Mouse (Mus musculus) T-cell, adult 2 months (primary cell): ENCODE measurements at regions not wholly inside any gene's neighbourhood (a gene's known extent, or its start where the extent isn't known, plus 50 kb on each side); places are given as distances from the start of the nearest gene placed in this dataset.

Experiments used
- DNase-seq: peaks from one replicate; pipeline ENCODE4 v3.0.0; 2022; ENCODE audit warnings: low spot score

DNA sequence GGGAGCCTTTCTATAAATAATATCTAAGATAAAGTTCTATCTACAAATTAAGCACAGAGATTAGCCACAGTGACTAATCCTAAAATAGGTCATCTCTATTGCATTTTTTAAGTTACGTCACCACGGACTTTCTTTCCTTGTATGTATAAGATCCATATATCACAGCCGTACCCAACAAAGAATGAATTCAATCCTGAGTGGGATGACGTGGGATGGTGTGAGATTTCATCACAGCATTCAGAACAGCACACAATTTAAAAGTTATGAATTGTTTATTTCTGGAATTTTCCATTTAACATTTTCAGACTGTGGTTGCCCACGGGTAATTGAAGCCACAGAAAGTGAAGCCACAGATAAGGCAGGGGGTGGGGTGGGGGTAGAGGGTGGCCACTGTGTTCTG is 129.0 kb upstream of the Dynlrb2 start:
- DNase-seq = no peak

DNA sequence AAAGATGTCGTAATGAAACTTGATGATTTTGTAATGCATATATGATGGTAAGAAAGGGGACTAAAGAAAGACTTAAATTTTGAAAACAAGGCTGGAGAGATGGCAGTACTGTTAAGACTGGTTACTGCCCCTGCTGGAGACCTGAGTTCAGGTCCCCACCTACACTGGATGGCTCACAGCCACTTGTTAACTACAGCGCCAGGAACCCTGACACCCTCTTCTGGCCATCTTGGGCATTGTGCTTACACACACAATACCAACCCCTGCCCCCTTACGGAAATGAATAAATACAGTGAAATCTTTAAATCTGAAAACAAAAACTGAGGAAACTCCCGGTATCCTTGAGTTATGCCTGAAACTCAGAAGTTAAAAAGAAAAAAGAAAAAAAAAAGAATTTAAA is 131.7 kb upstream of the Dynlrb2 start:
- DNase-seq = no peak

DNA sequence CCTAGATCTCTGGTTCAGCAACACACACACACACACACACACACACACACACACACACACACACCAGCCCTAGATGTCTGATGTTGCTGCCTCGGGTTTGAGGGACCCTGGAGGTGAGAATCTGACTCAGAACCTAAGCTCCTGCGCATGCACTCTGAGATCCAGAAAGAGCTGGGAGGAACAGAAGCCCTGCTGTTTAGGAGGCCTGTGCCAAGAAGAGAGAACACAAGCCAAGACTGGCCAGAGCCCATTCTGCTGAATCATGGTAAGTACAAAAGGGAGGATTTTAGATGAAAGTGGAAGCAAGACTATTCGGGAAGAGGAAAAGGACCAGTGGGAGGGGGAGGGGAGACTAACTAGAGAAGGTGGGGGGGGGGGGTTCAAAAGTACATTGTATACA is 132.2 kb upstream of the Dynlrb2 start:
- DNase-seq = no peak

DNA sequence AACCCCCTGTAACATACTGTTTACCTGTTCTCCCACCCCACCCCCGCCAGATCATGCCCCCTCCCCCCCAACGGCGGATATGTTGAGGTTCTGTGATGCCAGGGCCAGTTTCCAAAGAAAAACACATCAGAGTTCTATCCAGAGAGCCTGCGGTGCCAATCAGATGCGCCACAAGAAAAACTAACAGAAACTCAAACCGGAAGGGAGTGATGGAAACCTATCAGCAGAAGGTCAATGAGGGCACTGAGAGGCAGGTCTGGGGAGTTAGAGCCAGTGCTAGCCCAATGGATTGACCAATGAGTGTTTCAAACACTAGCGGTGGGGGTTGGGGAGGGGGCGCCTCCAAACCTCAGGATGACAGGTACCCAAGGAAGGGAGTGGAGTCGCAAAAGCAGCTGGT is 132.7 kb upstream of the Dynlrb2 start:
- no peak for DNase-seq

DNA sequence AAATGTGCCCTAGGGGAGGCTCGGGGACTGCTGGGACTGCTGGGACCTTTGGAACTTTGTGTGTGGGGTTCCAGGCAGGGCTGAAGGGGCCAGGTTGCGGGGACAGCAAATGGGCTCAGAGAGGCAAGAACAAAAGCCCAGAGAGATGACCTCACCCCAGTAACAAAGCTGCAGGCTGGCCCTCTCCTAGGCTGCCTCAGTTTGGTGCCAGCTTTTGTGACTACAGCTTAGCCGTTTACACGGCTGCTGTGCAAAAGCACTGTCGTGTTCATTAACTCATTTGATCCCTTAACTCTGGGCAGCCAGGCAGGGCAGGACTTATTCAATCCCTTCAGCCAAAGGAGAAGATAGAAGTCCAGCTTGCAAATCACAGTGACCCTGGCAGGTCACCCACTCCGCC is 137.3 kb upstream of the Dynlrb2 start:
- no peak for DNase-seq

DNA sequence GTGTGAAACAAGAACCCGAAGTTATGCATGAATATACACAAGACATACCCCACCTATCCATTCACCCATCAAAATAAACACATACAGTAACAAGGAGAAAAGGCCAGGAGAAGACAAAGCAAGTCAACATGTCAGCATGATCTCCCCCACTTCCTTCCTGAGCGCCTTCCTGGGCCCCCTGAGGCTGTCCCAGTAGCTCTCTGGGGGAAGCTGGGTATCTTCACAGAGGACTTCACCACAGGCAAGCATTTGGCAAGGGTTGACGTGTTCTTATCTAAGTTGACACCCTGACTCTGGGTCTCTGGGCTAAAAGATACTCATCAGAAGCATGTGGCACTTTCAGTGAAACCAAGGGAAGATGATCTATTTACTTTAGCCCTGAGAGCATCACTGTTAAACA is 138.1 kb upstream of the Dynlrb2 start:
- no peak for DNase-seq

DNA sequence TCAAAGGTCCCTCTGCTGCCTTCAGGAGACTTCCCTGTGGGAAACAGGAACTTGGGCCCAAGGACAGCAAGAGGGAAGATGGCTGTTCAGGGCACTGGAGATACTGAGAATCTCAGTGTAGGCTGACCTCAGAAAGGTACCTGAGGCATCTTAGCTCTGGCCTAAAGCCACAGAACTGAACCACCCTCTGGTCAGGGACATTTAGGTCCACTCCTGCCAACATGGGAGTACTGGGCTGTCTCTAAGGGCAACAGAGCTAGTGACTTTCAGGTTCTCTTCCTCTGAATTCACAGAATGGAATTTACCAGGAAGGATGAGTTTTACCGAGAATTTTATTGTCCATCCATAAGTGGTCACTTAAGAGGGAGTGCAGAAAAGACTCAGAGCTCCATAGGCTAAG is 140.0 kb upstream of the Dynlrb2 start:
- no peak for DNase-seq

DNA sequence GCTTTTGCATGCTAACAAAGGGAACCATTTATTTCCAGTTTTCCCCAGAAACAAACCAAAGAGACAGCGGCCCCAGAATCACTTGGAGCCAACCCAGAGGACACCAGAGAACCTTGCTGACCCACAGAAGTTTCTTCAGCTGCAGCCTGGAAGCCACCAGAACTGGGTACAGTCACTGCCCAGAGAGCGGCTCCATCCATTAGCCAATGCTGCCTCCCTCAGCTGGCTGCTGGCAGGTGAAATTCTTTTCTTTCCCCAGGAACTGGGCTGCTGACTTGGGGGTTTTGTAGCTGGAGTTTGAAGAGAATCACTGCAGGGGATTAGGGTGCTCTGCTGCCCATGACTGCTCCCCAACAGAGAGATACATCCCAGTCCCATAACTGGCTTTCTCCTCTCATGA is 140.6 kb upstream of the Dynlrb2 start:
- no peak for DNase-seq

DNA sequence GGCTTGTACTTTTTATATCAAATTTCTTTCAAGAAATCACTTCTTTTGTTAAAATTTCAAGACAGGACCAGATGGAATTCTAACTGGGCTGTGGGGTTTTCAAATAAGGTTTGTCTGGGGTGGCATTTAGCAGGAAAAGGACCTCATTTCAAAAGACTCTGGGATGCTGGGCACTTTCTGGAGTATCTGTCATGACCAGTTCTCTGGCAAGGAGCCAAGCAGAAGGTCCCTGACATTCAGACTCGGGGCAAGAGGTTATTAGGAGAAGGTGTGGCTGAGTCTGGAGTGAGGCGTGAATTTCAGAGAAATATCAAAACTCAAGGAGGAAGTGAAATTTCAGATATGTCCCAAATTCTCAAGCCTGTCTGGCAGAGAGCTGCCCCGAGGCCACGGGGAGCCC is 142.4 kb upstream of the Dynlrb2 start:
- no peak for DNase-seq

DNA sequence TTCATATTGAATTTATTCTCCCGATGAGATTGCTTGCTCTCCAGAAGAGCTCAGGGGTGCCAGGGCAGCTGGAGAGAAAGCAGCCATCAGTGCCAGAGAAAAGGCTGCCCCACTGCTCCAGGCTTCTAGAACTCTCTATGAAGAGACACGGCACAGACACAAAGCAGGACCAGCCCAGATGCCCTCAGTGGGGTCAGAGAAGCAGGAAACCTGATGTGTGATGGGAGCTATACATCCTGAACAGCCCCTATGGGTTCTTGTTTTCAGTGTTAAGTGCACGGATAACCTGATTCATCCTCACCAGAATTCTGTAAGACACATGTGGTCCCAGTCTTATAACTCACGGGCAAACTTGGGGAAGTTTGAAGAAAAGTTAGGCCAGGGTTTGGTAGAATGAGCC is 145.0 kb upstream of the Dynlrb2 start:
- DNase-seq = no peak

DNA sequence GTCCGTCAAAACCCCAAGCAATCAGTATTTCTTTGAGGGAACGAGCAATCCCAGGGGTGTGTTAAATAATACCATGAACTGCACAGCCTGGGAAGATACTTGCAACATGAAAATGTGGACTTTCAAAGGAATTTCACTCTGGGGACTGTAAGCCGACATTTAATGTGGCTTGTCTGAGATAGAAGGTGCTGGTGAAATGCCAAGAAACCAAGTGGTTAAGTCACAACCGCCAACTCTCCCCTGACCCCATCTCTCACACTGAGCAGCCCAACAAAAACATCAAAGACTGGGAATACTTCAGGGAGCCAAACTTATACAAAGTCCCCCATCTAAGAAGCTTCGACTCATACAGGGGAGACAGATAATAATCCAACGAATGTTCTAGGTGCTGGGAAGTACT is 150.0 kb upstream of the Dynlrb2 start:
- DNase-seq = no peak

DNA sequence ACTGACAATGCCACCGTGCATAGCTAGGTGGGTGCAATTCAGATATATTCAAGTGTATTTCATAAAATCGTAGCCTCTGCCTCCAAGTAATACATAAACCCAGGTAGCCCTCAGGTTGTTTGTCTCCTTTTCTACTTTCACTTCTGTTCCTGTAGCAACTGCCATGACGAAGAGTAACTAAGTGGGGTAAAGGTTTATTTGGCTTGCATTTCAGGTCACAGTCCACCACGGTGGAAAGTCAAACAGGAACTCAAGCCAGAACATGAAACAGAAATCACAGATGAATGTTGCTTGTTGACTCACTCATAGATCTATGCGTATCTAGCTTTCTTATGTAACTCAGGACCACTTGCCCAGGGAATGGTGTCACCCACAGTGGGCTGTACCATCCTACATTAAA is 150.9 kb upstream of the Dynlrb2 start:
- DNase-seq = no peak

DNA sequence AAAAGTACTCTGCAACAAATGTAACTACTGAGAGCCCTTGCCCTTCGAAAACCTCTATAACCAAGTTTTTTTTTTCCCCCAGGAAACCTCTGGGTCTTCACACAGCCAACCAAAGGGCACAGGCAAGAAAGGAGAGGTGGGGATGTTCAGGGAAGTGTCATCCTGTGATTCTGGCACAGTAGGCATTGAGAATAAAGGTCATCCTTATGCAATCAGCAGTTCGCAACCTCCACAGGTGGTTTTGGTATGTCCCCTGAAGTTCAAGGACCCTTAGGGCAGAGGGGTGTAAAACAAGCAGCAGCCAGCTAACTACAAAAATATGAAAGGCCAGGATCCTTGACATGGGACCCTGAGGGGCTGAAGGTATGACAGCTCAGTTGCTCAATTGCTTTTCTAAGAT is 152.1 kb upstream of the Dynlrb2 start:
- DNase-seq = no peak

DNA sequence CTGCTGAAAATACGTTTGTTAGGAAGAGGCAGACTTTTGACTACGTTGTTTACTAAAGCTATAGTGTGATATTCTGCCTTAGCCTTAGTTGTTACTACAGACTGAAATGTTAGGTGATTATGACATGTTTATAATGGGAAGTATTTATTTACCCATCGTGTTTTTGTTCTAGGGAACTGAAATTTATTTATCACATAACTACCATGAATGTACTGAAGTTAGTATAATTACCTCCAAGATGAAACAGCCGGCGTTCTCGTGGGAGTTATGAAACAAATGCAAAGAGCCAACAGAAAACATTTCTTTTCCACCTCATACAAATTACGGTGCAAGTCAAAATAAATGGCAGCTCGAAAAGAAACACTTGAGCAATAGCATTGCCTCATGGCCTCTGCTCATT is 155.8 kb upstream of the Dynlrb2 start:
- no peak for DNase-seq

DNA sequence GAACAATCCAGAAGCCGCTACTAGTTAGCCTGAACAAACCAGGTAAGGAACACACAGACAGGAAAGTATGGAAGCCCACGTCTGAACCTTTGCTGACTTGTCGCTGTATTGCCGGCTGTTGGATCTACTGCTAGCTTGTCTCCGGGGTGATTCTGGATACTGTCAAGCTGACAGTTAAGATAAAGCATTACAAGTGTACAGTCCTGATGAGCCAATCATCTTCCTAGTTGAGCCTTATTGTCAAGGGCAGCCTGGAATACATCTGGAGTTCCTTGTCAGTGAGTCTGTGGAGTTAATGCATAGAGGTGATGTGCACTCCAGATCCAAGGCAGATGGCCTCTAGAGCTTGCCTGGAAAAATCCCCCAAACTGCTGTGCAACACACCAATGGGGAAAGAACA is 157.8 kb upstream of the Dynlrb2 start:
- DNase-seq = no peak

DNA sequence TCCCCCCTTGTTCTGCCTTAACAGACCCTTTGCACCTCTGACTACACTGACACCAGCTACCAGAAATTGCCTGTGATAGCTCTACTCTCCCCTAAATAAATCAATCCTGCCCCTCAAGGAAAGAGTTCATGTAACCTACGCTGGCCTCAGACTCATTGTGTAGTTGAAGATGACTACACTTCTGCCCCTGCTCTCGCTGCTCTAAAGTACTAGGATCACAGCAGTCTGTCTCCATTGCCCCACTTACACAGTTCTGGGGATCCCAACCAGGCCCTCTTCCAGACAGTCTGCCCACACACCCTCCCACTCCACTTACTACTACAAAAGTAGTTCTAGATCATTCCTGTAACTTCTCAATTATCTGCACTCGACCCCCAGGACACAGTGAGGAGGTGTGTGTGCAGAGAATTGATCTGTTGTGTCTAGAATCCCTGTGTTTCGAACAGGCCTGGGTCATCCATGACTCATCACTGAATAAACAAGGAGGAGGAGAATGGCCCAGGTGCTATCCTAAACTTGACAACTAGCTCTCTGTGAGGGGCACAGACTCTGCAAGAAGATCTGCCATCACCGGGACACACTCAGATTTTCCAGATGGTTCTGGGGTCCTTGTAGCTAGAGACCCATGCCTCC is 160.1 kb upstream of the Dynlrb2 start:
- no peak for DNase-seq

DNA sequence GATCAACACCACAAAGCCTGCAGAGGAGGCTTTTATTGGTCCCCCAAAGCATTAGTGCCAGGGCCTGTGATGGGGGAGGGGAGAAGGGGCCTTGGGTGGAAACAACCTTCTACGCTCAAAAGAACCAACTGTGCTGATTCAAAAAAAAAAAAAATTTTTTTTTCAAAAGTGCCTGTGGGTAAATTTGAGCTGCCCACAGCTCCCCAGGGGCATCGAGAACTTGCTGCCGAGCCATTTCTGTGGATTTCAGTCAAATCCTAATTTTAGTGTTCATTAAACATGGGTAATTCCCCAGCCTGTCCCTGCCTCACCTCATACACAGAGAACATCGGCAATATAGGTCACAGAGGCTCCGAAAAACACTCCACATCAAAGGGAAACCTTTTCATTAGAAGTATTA is 161.2 kb upstream of the Dynlrb2 start:
- no peak for DNase-seq

DNA sequence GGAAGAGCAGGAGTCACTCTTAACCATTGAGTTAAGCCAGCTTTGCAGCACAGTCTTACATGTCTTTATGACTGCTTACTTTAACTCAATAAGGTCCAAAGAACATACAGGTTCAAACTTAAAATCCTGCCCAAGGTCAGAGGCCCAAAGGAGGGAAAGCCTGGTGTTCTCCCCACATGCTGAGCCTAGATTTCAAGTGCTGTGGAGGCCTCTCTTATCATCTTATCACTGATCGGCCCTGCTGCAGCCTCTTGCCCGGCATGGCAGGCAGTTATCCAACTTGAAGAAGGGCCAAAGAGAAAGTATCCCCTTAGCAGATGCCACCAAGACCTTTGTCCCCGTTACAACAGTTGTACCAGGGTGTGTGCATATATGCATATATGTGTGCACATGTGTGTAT is 170.0 kb upstream of the Dynlrb2 start:
- DNase-seq = no peak

DNA sequence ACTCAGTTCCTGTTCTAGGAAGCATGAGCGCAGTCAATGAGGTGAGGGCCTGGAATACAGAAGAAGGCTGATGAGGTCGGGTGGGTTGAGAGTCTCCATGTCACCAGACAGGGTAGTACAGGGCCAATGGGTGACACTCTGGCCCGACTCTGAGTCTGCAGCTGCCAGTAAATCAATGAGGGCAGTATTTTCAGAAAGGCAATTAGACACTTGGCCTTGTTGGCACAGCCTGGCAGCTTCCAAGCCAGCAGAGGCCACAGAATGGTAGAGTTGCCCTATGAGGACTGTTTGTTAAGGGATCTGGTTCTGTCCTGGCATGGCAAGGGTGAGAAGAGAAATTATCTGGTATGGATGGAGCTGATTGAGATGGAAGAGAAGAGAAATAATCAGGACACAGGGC is 170.7 kb upstream of the Dynlrb2 start:
- DNase-seq = no peak

DNA sequence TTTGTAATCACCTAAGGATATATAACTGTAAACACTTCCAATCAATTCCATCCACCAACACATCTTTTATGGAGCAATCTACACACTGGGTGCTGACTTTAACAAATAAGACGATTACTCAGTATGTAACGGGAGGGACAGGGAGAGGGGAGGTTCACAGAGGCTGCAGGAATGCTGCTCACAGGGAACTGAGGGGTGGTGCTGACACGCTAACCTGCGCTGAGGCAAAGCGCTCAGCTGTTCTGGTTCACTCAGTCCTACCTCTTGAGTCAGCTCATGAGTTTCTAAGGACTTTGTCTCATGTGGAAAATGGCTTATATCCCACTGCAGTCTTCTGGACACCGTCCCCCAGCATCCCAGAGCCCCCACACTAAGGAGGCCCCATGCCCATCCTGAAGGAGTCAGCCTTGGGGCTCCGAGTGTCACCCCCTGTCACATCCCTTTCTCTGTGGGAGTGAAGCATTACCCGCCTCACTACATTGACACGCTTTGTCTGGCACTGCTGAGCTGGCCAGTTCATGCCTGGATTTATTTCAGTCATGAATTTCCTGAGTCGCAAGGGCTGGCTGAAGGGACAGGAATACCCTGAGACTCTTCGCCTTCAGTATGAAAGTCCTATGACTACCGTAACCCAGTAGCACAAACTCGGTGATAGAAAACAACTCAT is 184.6 kb upstream of the Dynlrb2 start:
- DNase-seq = no peak

DNA sequence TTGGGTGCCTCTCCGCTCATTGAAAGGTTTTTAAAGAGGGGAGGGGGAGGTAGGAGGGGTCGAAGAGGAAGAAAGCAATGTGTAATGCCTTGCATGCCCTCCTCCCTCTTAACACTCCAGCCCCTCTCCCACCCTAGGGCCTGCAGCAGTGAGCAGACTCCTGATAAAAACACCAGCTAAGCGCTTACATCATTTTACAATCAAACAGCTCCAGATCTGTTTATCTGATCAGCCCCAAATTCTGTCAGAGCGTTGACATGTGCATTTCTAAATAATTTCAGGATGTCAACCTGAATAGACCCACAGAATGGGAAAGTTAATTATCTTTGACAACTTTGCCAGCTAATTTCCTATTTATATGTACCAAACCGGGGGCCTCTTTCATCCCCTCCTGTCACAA is 189.4 kb upstream of the Dynlrb2 start:
- no peak for DNase-seq

DNA sequence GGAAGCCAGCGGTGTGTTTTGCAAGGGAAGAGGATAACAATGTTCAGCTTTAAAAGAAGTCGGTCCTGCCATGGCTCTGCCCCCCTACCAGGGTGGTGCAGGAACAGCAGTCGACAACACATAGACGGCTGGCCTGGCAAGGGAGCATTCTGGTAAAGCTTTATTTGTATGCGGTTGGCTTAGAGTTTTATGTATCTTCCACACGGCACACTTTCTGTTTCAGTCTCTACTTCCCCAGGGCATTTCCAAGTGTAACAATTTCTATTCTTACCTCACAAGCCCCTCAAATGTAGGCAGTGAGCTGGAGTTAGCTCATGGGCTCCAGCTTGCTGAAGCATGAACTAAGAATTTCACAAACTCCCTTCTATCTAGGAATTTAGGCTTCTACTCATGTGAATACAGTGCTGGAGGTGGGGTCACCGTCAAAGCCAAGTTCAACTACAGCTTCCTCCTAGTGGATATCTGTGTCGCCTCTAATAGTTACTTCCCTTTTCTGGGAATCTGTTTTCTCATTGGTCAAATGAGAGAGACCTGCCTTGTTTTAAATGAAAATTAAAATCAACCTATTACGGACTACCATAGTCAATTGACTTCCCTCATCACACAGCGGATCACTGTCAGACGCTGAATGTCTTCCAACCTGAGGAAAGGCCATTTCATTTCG is 190.2 kb upstream of the Dynlrb2 start:
- DNase-seq = no peak

DNA sequence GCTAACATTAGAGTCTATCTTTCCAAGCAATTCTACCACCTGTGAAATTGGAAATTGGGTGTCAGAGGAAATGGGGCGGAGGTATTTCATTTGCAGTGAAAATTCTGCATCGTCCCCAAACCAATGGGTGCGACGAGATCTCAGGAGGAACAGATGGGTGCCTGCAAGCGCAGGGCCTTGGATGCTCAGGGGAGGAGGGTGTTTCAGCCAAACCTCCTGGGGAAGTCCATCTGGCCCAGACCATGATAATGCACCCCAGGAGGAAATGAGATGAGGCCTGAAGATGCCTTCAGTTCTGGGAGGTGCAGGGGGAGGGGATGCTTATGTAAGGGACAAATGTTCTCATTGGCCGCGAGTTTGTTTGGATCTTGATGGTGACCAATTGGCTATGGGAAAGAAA is 205.9 kb upstream of the Dynlrb2 start:
- no peak for DNase-seq

DNA sequence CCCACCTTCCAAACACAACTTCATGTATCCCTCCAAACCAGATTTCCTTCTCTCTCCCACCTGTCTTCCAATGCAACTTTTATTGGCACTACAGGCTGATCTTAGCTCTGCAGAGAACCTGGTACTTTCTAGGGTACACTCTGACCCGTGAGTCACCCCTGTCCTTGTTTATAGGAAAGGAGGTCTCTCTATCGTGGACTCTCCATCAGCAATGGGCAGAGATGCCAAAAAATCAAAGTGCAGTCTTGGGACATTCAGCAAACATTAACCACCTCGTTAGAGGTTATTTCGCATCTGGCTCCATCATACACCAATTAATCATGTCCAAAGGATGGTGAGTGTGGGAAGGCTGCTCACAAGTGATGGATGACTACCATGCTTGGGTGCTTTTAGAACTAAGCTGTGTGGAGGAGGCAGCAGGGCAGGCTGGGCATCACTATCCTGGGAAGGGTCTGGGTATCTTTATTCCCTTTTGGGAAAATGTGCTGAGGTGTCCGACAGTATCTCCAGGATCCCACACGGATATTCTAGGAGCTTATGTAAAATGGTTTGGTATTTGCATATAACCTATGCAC is 214.0 kb upstream of the Dynlrb2 start:
- DNase-seq = no peak
